Mouse (Mus musculus): Measurements from ENCODE around the gene Col5a1.

DNA sequence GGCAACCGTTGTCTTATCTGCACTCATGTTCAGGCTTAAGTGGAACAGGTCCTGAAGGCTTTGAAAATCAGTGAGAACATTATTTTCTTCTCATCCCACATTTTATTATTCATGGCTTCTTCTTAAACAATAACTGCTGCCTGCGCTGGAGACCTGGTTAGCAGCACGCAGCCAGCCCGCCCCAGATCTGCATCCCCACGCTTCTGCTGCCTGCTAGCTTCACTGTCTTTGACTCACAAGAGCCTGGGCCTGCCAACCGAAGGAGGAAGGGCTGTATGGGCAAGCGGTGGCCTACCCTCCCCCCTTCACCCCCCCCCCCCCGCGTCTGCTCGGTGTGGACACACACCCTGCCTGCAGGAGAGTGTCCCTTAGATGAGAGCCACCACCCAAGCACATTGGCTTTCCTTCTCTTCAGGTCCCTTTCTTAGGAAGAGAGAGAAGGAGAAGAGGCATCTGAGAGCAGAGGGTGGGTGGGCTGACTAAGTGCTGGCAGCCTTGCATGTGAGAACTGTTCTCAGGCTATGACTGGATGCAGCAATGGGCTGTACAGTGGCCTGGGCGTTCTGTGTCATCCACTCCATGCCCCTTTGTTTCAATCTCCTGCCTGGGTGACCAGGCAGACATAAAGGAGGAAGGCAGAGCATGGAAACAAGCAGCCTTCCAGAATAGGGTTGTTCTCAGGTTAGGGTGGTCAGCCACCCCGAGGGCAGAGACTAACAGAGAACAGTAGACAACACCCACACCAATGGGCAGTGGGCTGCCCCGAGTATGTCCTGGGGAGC, 104.4 kb downstream of the Col5a1 start:
- no peak for TF ChIP-seq POLR2A (IDR thresholded peaks at IDR 0.05; ENCODE audit: control insufficient read depth, extremely low read depth, insufficient read depth, low read length, poor library complexity)
- no peak for TF ChIP-seq CTCF (IDR thresholded peaks at IDR 0.05; ENCODE audit: borderline replicate concordance, control insufficient read depth, extremely low read depth, insufficient read depth, low read length, poor library complexity)

All from thymus, adult 2 months (tissue).